ENCODE assay signal across 26 mouse cellular contexts in genomic region chr16:37948365-37948764, GRCm38 (mm10). TPM values are rescaled to one million over a fixed set of nuclear protein-coding genes. Genes with fewer than 3 reads are reported as not detected.
DNase-seq lines count a peak whose midpoint lies in the region; ATAC-seq and TF ChIP-seq lines count a peak whose summit lies in the region.
"Had no signal": no experiment of that assay in that cellular context is flagged by ENCODE, and none has a peak within 500 bp of the region (broad histone marks: within the 10 kb centered on the region; RNA-seq: fewer than 3 reads in every experiment).

No protein-coding gene starts in this region.

- H3K4me3 ChIP-seq in forebrain, embryonic 14.5 days (ENCODE audit: low read depth, low read length): no peak overlapping the region
- no peak overlapping the region for H3K4me3 ChIP-seq in forebrain, embryonic 15.5 days
- no peak overlapping the region for H3K4me3 ChIP-seq in lung, embryonic 14.5 days (ENCODE audit: low read depth, low read length)
- H3K4me3 ChIP-seq in lung, postnatal 0 days (ENCODE audit: low read depth, low read length): no peak overlapping the region
- H3K4me3 ChIP-seq in stomach, embryonic 16.5 days (replicated peaks; ENCODE audit: low read length): no peak overlapping the region
- H3K4me3 ChIP-seq in stomach, postnatal 0 days (ENCODE audit: low read depth, low read length): no peak overlapping the region
- H3K4me3 ChIP-seq: embryonic facial prominence, embryonic 10.5 days; embryonic facial prominence, embryonic 13.5 days; erythroblast, embryonic 14.5 days; heart, adult 2 months; heart, embryonic 10.5 days; hindbrain, embryonic 12.5 days; hindbrain, embryonic 15.5 days had no signal

- no peak overlapping the region for H3K4me2 ChIP-seq in forebrain, embryonic 14.5 days (ENCODE audit: low read length)
- no peak overlapping the region for H3K4me2 ChIP-seq in forebrain, embryonic 15.5 days (replicated peaks)
- no peak overlapping the region for H3K4me2 ChIP-seq in lung, embryonic 14.5 days
- no peak overlapping the region for H3K4me2 ChIP-seq in lung, postnatal 0 days (replicated peaks; ENCODE audit: low read depth, low read length)
- no peak overlapping the region for H3K4me2 ChIP-seq in stomach, embryonic 16.5 days (ENCODE audit: low read depth, low read length)
- no peak overlapping the region for H3K4me2 ChIP-seq in stomach, postnatal 0 days (replicated peaks; ENCODE audit: low read depth)
- H3K4me2 ChIP-seq: embryonic facial prominence, embryonic 13.5 days; hindbrain, embryonic 12.5 days; hindbrain, embryonic 15.5 days had no signal

- 85% methylated on average over 4 of the region's 4 CpGs for WGBS in forebrain, embryonic 14.5 days
- WGBS in forebrain, embryonic 15.5 days: 55% methylated on average over 4 of the region's 4 CpGs
- WGBS in lung, embryonic 14.5 days: 73% methylated on average over 4 of the region's 4 CpGs
- WGBS in lung, postnatal 0 days: 60% methylated on average over 4 of the region's 4 CpGs
- WGBS in stomach, embryonic 16.5 days: 68% methylated on average over 4 of the region's 4 CpGs
- 62% methylated on average over 4 of the region's 4 CpGs for WGBS in stomach, postnatal 0 days

- ATAC-seq in forebrain, embryonic 14.5 days: peak; percentile 27
- no peak for ATAC-seq in forebrain, embryonic 15.5 days (replicated peaks)
- ATAC-seq in lung, embryonic 14.5 days (ENCODE audit: insufficient read depth): peak; percentile 53
- ATAC-seq in lung, postnatal 0 days: no peak
- peak; percentile 35; the same call in 1 of the 2 replicates for ATAC-seq in stomach, embryonic 16.5 days (ENCODE audit: insufficient read depth, low FRiP score)
- no peak for ATAC-seq in stomach, postnatal 0 days (ENCODE audit: low FRiP score, low TSS enrichment)
- ATAC-seq: intestine, postnatal 0 days; Patski had no signal

- H3K36me3 ChIP-seq in forebrain, embryonic 14.5 days (ENCODE audit: control insufficient read depth, insufficient read depth, low read length): no peaks in the 10 kb centered on the region
- no peaks in the 10 kb centered on the region for H3K36me3 ChIP-seq in forebrain, embryonic 15.5 days
- H3K36me3 ChIP-seq in lung, embryonic 14.5 days (ENCODE audit: insufficient read depth): no peaks in the 10 kb centered on the region
- no peaks in the 10 kb centered on the region for H3K36me3 ChIP-seq in lung, postnatal 0 days (ENCODE audit: insufficient read depth, low read length)
- H3K36me3 ChIP-seq in stomach, embryonic 16.5 days (ENCODE audit: control insufficient read depth, insufficient read depth, low read length): no peaks in the 10 kb centered on the region
- H3K36me3 ChIP-seq in stomach, postnatal 0 days (ENCODE audit: control insufficient read depth, insufficient read depth, low read length): no peaks in the 10 kb centered on the region
- H3K36me3 ChIP-seq: embryonic facial prominence, embryonic 10.5 days; embryonic facial prominence, embryonic 13.5 days; G1E; heart, embryonic 10.5 days; hindbrain, embryonic 12.5 days; hindbrain, embryonic 15.5 days had no signal

- H3K9me3 ChIP-seq in forebrain, embryonic 14.5 days (replicated peaks; ENCODE audit: control insufficient read depth, low read length): no peaks in the 10 kb centered on the region
- H3K9me3 ChIP-seq in forebrain, embryonic 15.5 days: no peaks in the 10 kb centered on the region
- H3K9me3 ChIP-seq in lung, embryonic 14.5 days (ENCODE audit: low read depth, low read length): no peaks in the 10 kb centered on the region
- no peaks in the 10 kb centered on the region for H3K9me3 ChIP-seq in lung, postnatal 0 days (ENCODE audit: low read length)
- no peaks in the 10 kb centered on the region for H3K9me3 ChIP-seq in stomach, embryonic 16.5 days (replicated peaks; ENCODE audit: control insufficient read depth, low read length)
- H3K9me3 ChIP-seq in stomach, postnatal 0 days (ENCODE audit: control insufficient read depth, low read length): no peaks in the 10 kb centered on the region
- H3K9me3 ChIP-seq: embryonic facial prominence, embryonic 10.5 days; embryonic facial prominence, embryonic 13.5 days; G1E; heart, embryonic 10.5 days; hindbrain, embryonic 12.5 days; hindbrain, embryonic 15.5 days had no signal

- no peak overlapping the region for H3K27ac ChIP-seq in forebrain, embryonic 14.5 days (ENCODE audit: low read depth, low read length)
- no peak overlapping the region for H3K27ac ChIP-seq in forebrain, embryonic 15.5 days (replicated peaks)
- no peak overlapping the region for H3K27ac ChIP-seq in lung, embryonic 14.5 days (ENCODE audit: low read depth)
- no peak overlapping the region for H3K27ac ChIP-seq in lung, postnatal 0 days (ENCODE audit: low read length)
- H3K27ac ChIP-seq in stomach, embryonic 16.5 days (ENCODE audit: low read length): no peak overlapping the region
- no peak overlapping the region for H3K27ac ChIP-seq in stomach, postnatal 0 days (replicated peaks)
- H3K27ac ChIP-seq: embryonic facial prominence, embryonic 10.5 days; embryonic facial prominence, embryonic 13.5 days; heart, adult 2 months; heart, embryonic 10.5 days; hindbrain, embryonic 12.5 days; hindbrain, embryonic 15.5 days had no signal

- H3K4me1 ChIP-seq in forebrain, embryonic 14.5 days (ENCODE audit: control insufficient read depth, insufficient read depth, low read length): peaks cover 14% of the 10 kb centered on the region; the same call in 1 of the 2 replicates
- H3K4me1 ChIP-seq in forebrain, embryonic 15.5 days: peaks cover 20% of the 10 kb centered on the region
- no peaks in the 10 kb centered on the region for H3K4me1 ChIP-seq in lung, embryonic 14.5 days (ENCODE audit: insufficient read depth)
- H3K4me1 ChIP-seq in lung, postnatal 0 days (ENCODE audit: insufficient read depth, low read depth, low read length): no peaks in the 10 kb centered on the region
- no peaks in the 10 kb centered on the region for H3K4me1 ChIP-seq in stomach, embryonic 16.5 days (ENCODE audit: control insufficient read depth, insufficient read depth, low read length)
- no peaks in the 10 kb centered on the region for H3K4me1 ChIP-seq in stomach, postnatal 0 days (replicated peaks; ENCODE audit: control insufficient read depth, insufficient read depth)
- H3K4me1 ChIP-seq: heart, embryonic 10.5 days had no signal

- DNase-seq in forebrain, embryonic 14.5 days (ENCODE audit: low spot score): peak; percentile 28
- DNase-seq in lung, embryonic 14.5 days: peak; percentile 35
- DNase-seq in lung, postnatal 0 days (ENCODE audit: low spot score): no peak
- no peak for DNase-seq in stomach, postnatal 0 days (ENCODE audit: low spot score)
- DNase-seq: adrenal gland, postnatal 10 days; adrenal gland, postnatal 36 days; B cell, adult 2 months; cerebellum, adult 11 months; cerebellum, adult 2 months; cerebellum, postnatal 10 days; cerebellum, postnatal 36 days; embryo, embryonic 11 days; gastrocnemius, postnatal 25 days; heart, adult 2 months had no signal

- no peak overlapping the region for H3K9ac ChIP-seq in forebrain, embryonic 14.5 days (ENCODE audit: low read length)
- H3K9ac ChIP-seq in forebrain, embryonic 15.5 days (replicated peaks): no peak overlapping the region
- no peak overlapping the region for H3K9ac ChIP-seq in lung, embryonic 14.5 days
- no peak overlapping the region for H3K9ac ChIP-seq in lung, postnatal 0 days (replicated peaks; ENCODE audit: low read depth)
- H3K9ac ChIP-seq in stomach, embryonic 16.5 days (ENCODE audit: low read length): no peak overlapping the region
- H3K9ac ChIP-seq in stomach, postnatal 0 days (ENCODE audit: low read length): no peak overlapping the region
- H3K9ac ChIP-seq: embryonic facial prominence, embryonic 13.5 days; hindbrain, embryonic 12.5 days; hindbrain, embryonic 15.5 days had no signal

- H3K27me3 ChIP-seq in forebrain, embryonic 14.5 days (replicated peaks; ENCODE audit: control insufficient read depth, insufficient read depth, low read length): no peaks in the 10 kb centered on the region
- H3K27me3 ChIP-seq in forebrain, embryonic 15.5 days: no peaks in the 10 kb centered on the region
- no peaks in the 10 kb centered on the region for H3K27me3 ChIP-seq in lung, embryonic 14.5 days (ENCODE audit: insufficient read depth, low read length)
- no peaks in the 10 kb centered on the region for H3K27me3 ChIP-seq in lung, postnatal 0 days (replicated peaks; ENCODE audit: insufficient read depth, low read length)
- no peaks in the 10 kb centered on the region for H3K27me3 ChIP-seq in stomach, embryonic 16.5 days (ENCODE audit: control insufficient read depth, insufficient read depth, low read length)
- H3K27me3 ChIP-seq in stomach, postnatal 0 days (ENCODE audit: control insufficient read depth, insufficient read depth, low read length): no peaks in the 10 kb centered on the region
- H3K27me3 ChIP-seq: CH12.LX; embryonic facial prominence, embryonic 13.5 days; hindbrain, embryonic 12.5 days; hindbrain, embryonic 15.5 days; Patski had no signal

- TF ChIP-seq EP300 in lung, postnatal 0 days (IDR thresholded peaks at IDR 0.05): no peak
- TF ChIP-seq EP300 in stomach, postnatal 0 days (optimal IDR thresholded peaks at IDR 0.05): no peak

- no peak for TF ChIP-seq CTCF in lung, embryonic 14.5 days (IDR thresholded peaks at IDR 0.05; ENCODE audit: low read depth)
- no peak for TF ChIP-seq CTCF in lung, postnatal 0 days (IDR thresholded peaks at IDR 0.05)
- TF ChIP-seq CTCF in stomach, postnatal 0 days (IDR thresholded peaks at IDR 0.05; ENCODE audit: low read depth): no peak

RNA-seq across cellular contexts. Expression of gene Gpr156, which starts 32.1 kb away (rescaled TPM):
- polyA plus RNA-seq in forebrain, embryonic 14.5 days (2014; fragmentation: Nextera tagmentation; extraction: Ambion mirVana): 4.2 and 5.1 TPM in 2 replicates
- polyA plus RNA-seq in forebrain, embryonic 15.5 days (2015; fragmentation: Nextera tagmentation; extraction: Ambion mirVana): 5.3 and 5.6 TPM in 2 replicates
- 0.58 and 1.4 TPM in 2 replicates for polyA plus RNA-seq in lung, embryonic 14.5 days (2014; fragmentation: Nextera tagmentation; extraction: Ambion mirVana)
- polyA plus RNA-seq in lung, postnatal 0 days (2015; fragmentation: Nextera tagmentation; extraction: Ambion mirVana): 0.26 and 0.32 TPM in 2 replicates
- 0.05 and 0.31 TPM in 2 replicates for polyA plus RNA-seq in stomach, embryonic 16.5 days (2015; fragmentation: Nextera tagmentation; extraction: Ambion mirVana)
- polyA plus RNA-seq in stomach, postnatal 0 days (2015; fragmentation: Nextera tagmentation; extraction: Ambion mirVana): 0.07 TPM in 2 replicates
- polyA plus RNA-seq: erythroblast, embryonic 14.5 days; G1E had no signal

Comparison
In these comparisons a context has a peak if more than half of its experiments do, and no peak if none do; other contexts are left out.
1. ATAC-seq: peak in forebrain, embryonic 14.5 days (single experiment), lung, embryonic 14.5 days (single experiment) and stomach, embryonic 16.5 days (single experiment); none in forebrain, embryonic 15.5 days (single experiment), lung, postnatal 0 days (single experiment) and stomach, postnatal 0 days (single experiment).
2. DNase-seq: peak in forebrain, embryonic 14.5 days (single experiment) and lung, embryonic 14.5 days (single experiment); none in lung, postnatal 0 days (single experiment) and stomach, postnatal 0 days (single experiment).